ENCODE assay signal across 8 mouse cellular contexts in genomic region chr2:113648167-113648566, GRCm38 (mm10).
DNase-seq lines count a peak whose midpoint lies in the region; ATAC-seq lines count a peak whose summit lies in the region.

No protein-coding gene starts in this region.

- ATAC-seq in granulocyte monocyte progenitor cell, adult 5-6 weeks (replicated peaks; ENCODE audit: poor library complexity, severe bottlenecking): peak; percentile 88

- DNase-seq in adrenal gland, adult (ENCODE audit: inconsistent age in 2 of 2, low spot score in 1 of 2): peak; percentile 40 to 81
- DNase-seq in adrenal gland, postnatal 4 days (ENCODE audit: low spot score in 2 of 2): no peak
- DNase-seq in NIH3T3 (ENCODE audit: low read depth): peak; percentile 77
- peak; percentile 76 to 79 for DNase-seq in cerebellum, postnatal 14 days
- peak; percentile 46 to 76 for DNase-seq in kidney, postnatal 25 days
- peak; percentile 59 for DNase-seq in lung, postnatal 14 days
- DNase-seq in skeletal muscle tissue, adult 2 months (ENCODE audit: low read depth, low spot score): peak; percentile 13

Comparison
In these comparisons a context has a peak if more than half of its experiments do, and no peak if none do; other contexts are left out.
1. DNase-seq: peak in adrenal gland, adult (2 of 2), NIH3T3 (single experiment), cerebellum, postnatal 14 days (2 of 2), kidney, postnatal 25 days (2 of 2), lung, postnatal 14 days (single experiment) and skeletal muscle tissue, adult 2 months (single experiment); none in adrenal gland, postnatal 4 days (0 of 2).